Comparison of ENCODE assay signal across 8 mouse cellular contexts in genomic region chr10:50593371-50593770, GRCm38 (mm10). TPM values are rescaled to one million over a fixed set of nuclear protein-coding genes. Genes with fewer than 3 reads are reported as not detected.
DNase-seq lines count a peak whose midpoint lies in the region; ATAC-seq lines count a peak whose summit lies in the region.

No protein-coding gene starts in this region.

- H3K27ac ChIP-seq in kidney, embryonic 15.5 days = 0 out of 2 replicates have a peak overlapping the region, but pooled peaks have one; percentile 94
- H3K27ac ChIP-seq in hindbrain, embryonic 11.5 days (ENCODE audit: low read depth, low read length) = no peak overlapping the region
- 0 out of 2 replicates have a peak overlapping the region, but pooled peaks have one; percentile 89 for H3K27ac ChIP-seq in midbrain, embryonic 15.5 days

- peak overlapping the region; percentile 66 for H3K4me2 ChIP-seq in kidney, embryonic 15.5 days
- H3K4me2 ChIP-seq in hindbrain, embryonic 11.5 days (replicated peaks; ENCODE audit: low read depth, low read length) = peak overlapping the region; percentile 49
- H3K4me2 ChIP-seq in midbrain, embryonic 15.5 days = peak overlapping the region; percentile 75

- WGBS in kidney, embryonic 15.5 days = 74% methylated on average over 12 of the region's 12 CpGs
- whole genome bisulfite sequencing in hindbrain, embryonic 11.5 days = 75% methylated on average over 12 of the region's 12 CpGs
- WGBS in midbrain, embryonic 15.5 days = 76% methylated on average over 12 of the region's 12 CpGs

- H3K4me3 ChIP-seq in kidney, embryonic 15.5 days (replicated peaks) = peak overlapping the region; percentile 86
- H3K4me3 ChIP-seq in hindbrain, embryonic 11.5 days (ENCODE audit: low read depth, low read length) = peak overlapping the region; percentile 56
- H3K4me3 ChIP-seq in midbrain, embryonic 15.5 days = peak overlapping the region; percentile 79

- no peaks in the 10 kb centered on the region for H3K36me3 ChIP-seq in kidney, embryonic 15.5 days
- no peaks in the 10 kb centered on the region for H3K36me3 ChIP-seq in hindbrain, embryonic 11.5 days (ENCODE audit: control insufficient read depth, insufficient read depth, low read length)
- H3K36me3 ChIP-seq in midbrain, embryonic 15.5 days (replicated peaks) = no peaks in the 10 kb centered on the region

- no peaks in the 10 kb centered on the region for H3K9me3 ChIP-seq in kidney, embryonic 15.5 days (replicated peaks)
- H3K9me3 ChIP-seq in hindbrain, embryonic 11.5 days (ENCODE audit: control insufficient read depth, low read length) = no peaks in the 10 kb centered on the region
- H3K9me3 ChIP-seq in midbrain, embryonic 15.5 days = no peaks in the 10 kb centered on the region

- H3K27me3 ChIP-seq in kidney, embryonic 15.5 days = no peaks in the 10 kb centered on the region
- H3K27me3 ChIP-seq in hindbrain, embryonic 11.5 days (ENCODE audit: control insufficient read depth, insufficient read depth, low read length) = no peaks in the 10 kb centered on the region
- no peaks in the 10 kb centered on the region for H3K27me3 ChIP-seq in midbrain, embryonic 15.5 days (replicated peaks)

- intact Hi-C loops in left cerebral cortex, postnatal 25 days (cut with DNase I) = loop anchor here (5.0 kb wide), 1 partner anchor 299 kb away; the partner anchor contains the start of gene Sim1

- no peak for DNase-seq in kidney, postnatal 14 days
- peak; percentile 23 for DNase-seq in ZHBTc4 (ENCODE audit: low read depth, low spot score)
- peak; percentile 2 for DNase-seq in hindbrain, embryonic 11.5 days (ENCODE audit: low spot score)
- no peak for DNase-seq in ovary, postnatal 36 days (ENCODE audit: low spot score)
- no peak for DNase-seq in left cerebral cortex, postnatal 25 days (ENCODE audit: low spot score in 2 of 2)
- no peak for DNase-seq in spleen, postnatal 4 days (ENCODE audit: low spot score in 2 of 2)

- H3K4me1 ChIP-seq in kidney, embryonic 15.5 days = no peaks in the 10 kb centered on the region
- H3K4me1 ChIP-seq in hindbrain, embryonic 11.5 days (replicated peaks; ENCODE audit: control insufficient read depth, insufficient read depth, low read length) = no peaks in the 10 kb centered on the region
- peaks cover 9% of the 10 kb centered on the region; the same call in 1 of the 2 replicates for H3K4me1 ChIP-seq in midbrain, embryonic 15.5 days

- no peak for ATAC-seq in kidney, embryonic 15.5 days (replicated peaks; ENCODE audit: low FRiP score)
- no peak for ATAC-seq in hindbrain, embryonic 11.5 days (ENCODE audit: low FRiP score)
- no peak for ATAC-seq in midbrain, embryonic 15.5 days (replicated peaks)

- peak overlapping the region; percentile 74; the same call in 1 of the 2 replicates for H3K9ac ChIP-seq in kidney, embryonic 15.5 days
- peak overlapping the region; percentile 53 for H3K9ac ChIP-seq in hindbrain, embryonic 11.5 days (ENCODE audit: low read depth, low read length)
- H3K9ac ChIP-seq in midbrain, embryonic 15.5 days = 0 out of 2 replicates have a peak overlapping the region, but pooled peaks have one; percentile 70

RNA-seq across cellular contexts. Expression of gene Ascc3, which starts 0.9 kb away (rescaled TPM):
- polyA plus RNA-seq in kidney, embryonic 15.5 days (2015; fragmentation: Nextera tagmentation; extraction: Ambion mirVana) = 15.7 and 20.8 TPM in 2 replicates
- polyA plus RNA-seq in hindbrain, embryonic 11.5 days (2014; fragmentation: Nextera tagmentation; extraction: Ambion mirVana) = 17.1 and 32.0 TPM in 2 replicates
- polyA plus RNA-seq in midbrain, embryonic 15.5 days (2015; fragmentation: Nextera tagmentation; extraction: Ambion mirVana) = 14.4 and 17.8 TPM in 2 replicates
- total RNA-seq in left cerebral cortex, postnatal 25 days (2021) = 10 to 100 TPM; 28.5 to 29.1 TPM

Comparison
In these comparisons a context has a peak if more than half of its experiments do, and no peak if none do; other contexts are left out.
1. DNase-seq: peak in ZHBTc4 (single experiment) and hindbrain, embryonic 11.5 days (single experiment); none in kidney, postnatal 14 days (single experiment), ovary, postnatal 36 days (single experiment), left cerebral cortex, postnatal 25 days (0 of 2) and spleen, postnatal 4 days (0 of 2).
2. Peak in every context shown above with its lines, with median percentiles within 50 percentile points of each other: H3K4me2 ChIP-seq, H3K4me3 ChIP-seq and H3K9ac ChIP-seq.